In genomic region chr7:29236593-29236992, GRCm38 (mm10) we compare ENCODE assay signal across 30 mouse cellular contexts. TPM values are rescaled to one million over a fixed set of nuclear protein-coding genes. Genes with fewer than 3 reads are reported as not detected.
"Had no signal": no experiment of that assay in that cellular context is flagged by ENCODE, and none has a peak within 500 bp of the region (broad histone marks: within the 10 kb centered on the region; RNA-seq: fewer than 3 reads in every experiment).

No protein-coding gene starts in this region.

- ATAC-seq: forebrain, postnatal 0 days; hindbrain, postnatal 0 days; intestine, embryonic 16.5 days had no signal

- H3K9me3 ChIP-seq: heart, embryonic 12.5 days; hindbrain, embryonic 13.5 days; hindbrain, embryonic 15.5 days; kidney, embryonic 15.5 days; limb, embryonic 10.5 days; limb, embryonic 12.5 days had no signal

- H3K27ac ChIP-seq: hindbrain, embryonic 13.5 days; hindbrain, embryonic 15.5 days; hindbrain, postnatal 0 days; kidney, embryonic 15.5 days; kidney, postnatal 0 days; limb, embryonic 10.5 days; limb, embryonic 12.5 days; liver, embryonic 14.5 days had no signal

- H3K36me3 ChIP-seq: hindbrain, embryonic 13.5 days; hindbrain, embryonic 15.5 days; kidney, embryonic 15.5 days; limb, embryonic 10.5 days had no signal

- H3K4me3 ChIP-seq: heart, embryonic 12.5 days; hindbrain, embryonic 13.5 days; hindbrain, embryonic 15.5 days; kidney, embryonic 15.5 days; limb, embryonic 10.5 days; limb, embryonic 12.5 days had no signal

- DNase-seq: forebrain, postnatal 0 days; gastrocnemius, postnatal 14 days; gastrocnemius, postnatal 36 days; heart, adult 18-20 months; heart, postnatal 14 days; heart, postnatal 36 days; kidney, adult 11 months; kidney, adult 2 months; kidney, adult 9 months; kidney, postnatal 14 days; kidney, postnatal 36 days; layer of hippocampus, adult 9-11 months; layer of hippocampus, postnatal 36 days; liver had no signal

- H3K9ac ChIP-seq: forebrain, postnatal 0 days; heart, embryonic 12.5 days; hindbrain, embryonic 13.5 days; hindbrain, embryonic 15.5 days; kidney, embryonic 15.5 days; limb, embryonic 12.5 days; liver, embryonic 14.5 days had no signal

- H3K4me2 ChIP-seq: heart, embryonic 12.5 days; hindbrain, embryonic 13.5 days; hindbrain, embryonic 15.5 days; kidney, embryonic 15.5 days; limb, embryonic 12.5 days; liver, embryonic 11.5 days had no signal

RNA-seq across cellular contexts. Expression of gene 2200002D01Rik, which starts 11.7 kb away (rescaled TPM):
- total RNA-seq: forebrain, postnatal 0 days; hindbrain, postnatal 0 days; layer of hippocampus, adult 18-20 months; layer of hippocampus, postnatal 14 days; layer of hippocampus, postnatal 36 days; left cerebral cortex, adult 8-10 months; left cerebral cortex, postnatal 10 days; left cerebral cortex, postnatal 36 days had no signal
